Mouse (Mus musculus): ENCODE data around the gene Ubr3.

GRCm38 (mm10) chr2:70065729-70066300 lies 168.8 kb downstream of the Ubr3 start:
- TF ChIP-seq ZNF384 (IDR thresholded peaks at IDR 0.05; ENCODE audit: low read depth, low read length) (no peak), ZC3H11A (IDR thresholded peaks at IDR 0.05; ENCODE audit: borderline replicate concordance, low read depth, low read length) (no peak), MAFK (IDR thresholded peaks at IDR 0.05; ENCODE audit: insufficient read depth, low read depth, low read length) (no peak), HCFC1 (IDR thresholded peaks at IDR 0.05; ENCODE audit: borderline replicate concordance, insufficient read depth, low read length) (no peak)
